Mouse (Mus musculus) MEL (cell line): ENCODE data around the gene Kdm7a. TPM values are rescaled to one million over a fixed set of nuclear protein-coding genes. Genes with fewer than 3 reads are reported as not detected.

ENCODE experiments used
- DNase-seq: peaks from one replicate; pipeline ENCODE4 v3.0.0; 2011; ENCODE audit warnings: low read depth, low spot score
- H3K27ac ChIP-seq: 2 replicates; pipeline ENCODE4 v1.5.1; 2012; ENCODE audit warnings: low read depth, mild to moderate bottlenecking, control low read depth, low read length, moderate library complexity; ENCODE audit not compliant: control insufficient read depth
- H3K27me3 ChIP-seq, 2 experiments: fragments of 150-350 bp in 1 of 2; sonication (generic) in 1 of 2; 2 replicates each; pipeline ENCODE4 v1.6.1; 2012; ENCODE audit warnings: low read length in 2 of 2, mild to moderate bottlenecking in 2 of 2, improper control_type of control experiment in 1 of 2, moderate library complexity in 1 of 2; ENCODE audit not compliant: insufficient read depth in 2 of 2, control insufficient read depth in 1 of 2
- H3K36me3 ChIP-seq, 2 experiments: 2 replicates each; pipeline ENCODE4 v1.6.1; 2012 to 2014; ENCODE audit warnings: low read length in 2 of 2, improper control_type of control experiment in 1 of 2, inconsistent platforms in 1 of 2, mild to moderate bottlenecking in 1 of 2; ENCODE audit not compliant: insufficient read depth in 2 of 2, control insufficient read depth in 1 of 2
- H3K4me1 ChIP-seq, 2 experiments: fragments of 150-350 bp in 1 of 2; sonication (generic) in 1 of 2; 2 replicates each; pipeline ENCODE4 v1.6.1; 2012; ENCODE audit warnings: low read length in 2 of 2, improper control_type of control experiment in 1 of 2, mild to moderate bottlenecking in 1 of 2; ENCODE audit not compliant: insufficient read depth in 2 of 2, control insufficient read depth in 1 of 2
- H3K4me3 ChIP-seq, 2 experiments: fragments of 150-350 bp in 1 of 2; sonication (generic) in 1 of 2; 2 replicates each; pipeline ENCODE4 v1.5.1; 2012; ENCODE audit warnings: low read depth in 2 of 2, low read length in 2 of 2, mild to moderate bottlenecking in 2 of 2, moderate library complexity in 2 of 2, control low read depth in 1 of 2, improper control_type of control experiment in 1 of 2; ENCODE audit not compliant: control insufficient read depth in 1 of 2, insufficient read depth in 1 of 2
- H3K79me2 ChIP-seq: 2 replicates; pipeline ENCODE4 v1.6.1; 2012; ENCODE audit warnings: mild to moderate bottlenecking, low read length, moderate library complexity; ENCODE audit not compliant: control insufficient read depth, poor library complexity, insufficient read depth
- H3K9ac ChIP-seq: 2 replicates; pipeline ENCODE4 v1.6.1; 2012; ENCODE audit warnings: low read depth, mild to moderate bottlenecking, control low read depth, low read length, moderate library complexity; ENCODE audit not compliant: control insufficient read depth, poor library complexity, severe bottlenecking
- H3K9me3 ChIP-seq: fragments of 150-350 bp; sonication (generic); replicated peaks from 2 replicates; pipeline ENCODE4 v1.6.1; 2012; ENCODE audit warnings: mild to moderate bottlenecking, low read length, improper control_type of control experiment, moderate library complexity; ENCODE audit not compliant: insufficient read depth
- ETS1 ChIP-seq: IDR thresholded peaks from 2 replicates; pipeline ENCODE4 v1.6.1; 2012; ENCODE audit warnings: low read depth, mild to moderate bottlenecking, inconsistent platforms, low read length, improper control_type of control experiment, moderate library complexity
- HCFC1 ChIP-seq: IDR thresholded peaks from 2 replicates; pipeline ENCODE4 v1.6.1; 2012; ENCODE audit warnings: low read depth, mild to moderate bottlenecking, inconsistent platforms, low read length, improper control_type of control experiment, moderate library complexity
- MEF2A ChIP-seq: IDR thresholded peaks from 2 replicates; pipeline ENCODE4 v1.6.1; 2014; ENCODE audit warnings: low read depth, mild to moderate bottlenecking, inconsistent platforms, low read length, improper control_type of control experiment; ENCODE audit not compliant: poor library complexity, insufficient replicate concordance, severe bottlenecking; ENCODE audit errors: extremely low read depth
- NELFE ChIP-seq: IDR thresholded peaks from 2 replicates; pipeline ENCODE4 v1.6.1; 2011; ENCODE audit warnings: low read depth, low read length, improper control_type of control experiment
- POLR2A ChIP-seq, 2 experiments: IDR thresholded peaks; 2 replicates each; pipeline ENCODE4 v1.6.1; 2011 to 2012; ENCODE audit warnings: low read length in 2 of 2, mild to moderate bottlenecking in 2 of 2, control low read depth in 1 of 2, improper control_type of control experiment in 1 of 2, low read depth in 1 of 2, moderate library complexity in 1 of 2; ENCODE audit not compliant: control insufficient read depth in 1 of 2, insufficient read depth in 1 of 2, poor library complexity in 1 of 2
- TAL1 ChIP-seq: IDR thresholded peaks from 2 replicates; pipeline ENCODE4 v1.6.1; 2012; ENCODE audit warnings: mild to moderate bottlenecking, inconsistent platforms, low read length, moderate library complexity, mixed read lengths
- UBTF ChIP-seq: IDR thresholded peaks from 2 replicates; pipeline ENCODE4 v1.6.1; 2012; ENCODE audit warnings: low read depth, mild to moderate bottlenecking, inconsistent platforms, low read length, improper control_type of control experiment, moderate library complexity, borderline replicate concordance; ENCODE audit not compliant: insufficient read depth
- USF1 ChIP-seq: IDR thresholded peaks from 2 replicates; pipeline ENCODE4 v1.6.1; 2014; ENCODE audit warnings: low read depth, mild to moderate bottlenecking, inconsistent platforms, low read length, improper control_type of control experiment, moderate library complexity
- ZKSCAN1 ChIP-seq: IDR thresholded peaks from 2 replicates; pipeline ENCODE4 v1.6.1; 2012; ENCODE audit warnings: low read depth, mild to moderate bottlenecking, inconsistent platforms, low read length, improper control_type of control experiment, moderate library complexity
- ZNF384 ChIP-seq: IDR thresholded peaks from 2 replicates; pipeline ENCODE4 v1.6.1; 2012; ENCODE audit warnings: low read depth, mild to moderate bottlenecking, inconsistent platforms, low read length, improper control_type of control experiment
- polyA plus RNA-seq, 2 experiments: library from polyadenylated mRNA; stranded (reverse) in 1 of 2; unstranded in 1 of 2; fragments of >175 nt in 1 of 2; fragments of >200 nt in 1 of 2; gene quantifications; 2 replicates each; pipeline versions ENCODE4 v1.2.1 to v1.2.4; 2012; ENCODE audit warnings: low replicate concordance in 2 of 2, low read depth in 1 of 2; ENCODE audit not compliant: insufficient read length in 2 of 2, insufficient read depth in 1 of 2, missing spikeins in 1 of 2
- total RNA-seq: library from RNA; depleted of rRNA; stranded (reverse); fragments of 300-350 nt; gene quantifications from 2 replicates; pipeline ENCODE4 v1.2.3, GENCODE M21; 2012

The Kdm7a gene
- total and polyA plus RNA-seq, 3 experiments: 1.7 to 2.5 TPM; not detected in 1

GRCm38 (mm10) chr6:39243511-39243961, 36.9 kb upstream of the Kdm7a start:
- Histone ChIP-seq H3K36me3 (no peaks in the 10 kb centered on the region), H3K4me3 (no peak overlapping the region), H3K9ac (no peak overlapping the region), H3K27ac (no peak overlapping the region), H3K4me1 (no peaks in the 10 kb centered on the region), H3K9me3 (no peaks in the 10 kb centered on the region), H3K79me2 (no peaks in the 10 kb centered on the region), H3K27me3 (no peaks in the 10 kb centered on the region)
- no peak for DNase-seq
- no peak for TF ChIP-seq TAL1

GRCm38 (mm10) chr6:39242718-39243471, 36.3 kb upstream of the Kdm7a start:
- no peak overlapping the region for H3K27ac ChIP-seq
- no peak overlapping the region for H3K4me3 ChIP-seq
- no peaks in the 10 kb centered on the region for H3K9me3 ChIP-seq
- no peaks in the 10 kb centered on the region for H3K4me1 ChIP-seq
- no peak for DNase-seq
- H3K9ac ChIP-seq: no peak overlapping the region
- H3K36me3 ChIP-seq: no peaks in the 10 kb centered on the region
- TF ChIP-seq UBTF: no peak
- no peak for TF ChIP-seq ZNF384
- TF ChIP-seq, all 39 proteins: peak for 0
- Histone ChIP-seq H3K27me3 (no peaks in the 10 kb centered on the region), H3K79me2 (no peaks in the 10 kb centered on the region)

DNA sequence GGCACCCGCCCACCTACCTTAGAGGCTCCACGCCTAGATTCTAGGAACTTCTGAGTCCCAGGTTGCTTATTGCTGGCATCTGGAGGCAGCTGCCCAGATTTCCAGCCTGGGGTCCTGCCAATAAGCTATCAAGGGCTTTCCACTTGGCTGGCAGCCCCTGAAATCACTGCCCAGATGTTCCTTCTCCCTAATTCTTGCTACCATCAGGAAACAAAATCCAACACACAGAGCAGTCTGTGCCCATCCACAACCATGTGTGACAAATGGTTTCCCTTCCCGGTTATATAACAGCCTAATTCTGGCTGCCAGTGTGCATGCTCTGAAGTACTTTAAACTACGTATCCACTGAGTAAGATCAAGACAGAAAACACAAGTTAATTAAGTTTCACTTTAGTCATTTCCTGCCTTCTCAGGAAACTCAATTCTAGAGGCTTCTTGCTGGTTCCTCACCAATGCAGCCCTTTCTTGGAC, 34.9 kb upstream of the Kdm7a start:
- no peaks in the 10 kb centered on the region for H3K36me3 ChIP-seq
- no peak for TF ChIP-seq UBTF
- TF ChIP-seq NELFE: no peak
- no peak for TF ChIP-seq ZKSCAN1
- TF ChIP-seq ETS1: no peak
- no peak for TF ChIP-seq POLR2A (IDR thresholded peaks at IDR 0.05; ENCODE audit: control insufficient read depth in 1 of 2, insufficient read depth in 1 of 2, low read depth in 1 of 2, low read length in 2 of 2, poor library complexity in 1 of 2)
- no peak for TF ChIP-seq HCFC1
- no peak for TF ChIP-seq MEF2A
- no peak for TF ChIP-seq USF1
- TF ChIP-seq, all 39 proteins: peak for 0
- H3K79me2 ChIP-seq: no peaks in the 10 kb centered on the region
- H3K4me1 ChIP-seq: no peaks in the 10 kb centered on the region
- no peaks in the 10 kb centered on the region for H3K9me3 ChIP-seq
- no peak overlapping the region for H3K9ac ChIP-seq
- H3K27ac ChIP-seq: no peak overlapping the region
- no peak overlapping the region for H3K4me3 ChIP-seq
- no peaks in the 10 kb centered on the region; a peak in 1 of 4 replicates for H3K27me3 ChIP-seq
- DNase-seq: no peak
